Mouse (Mus musculus): ENCODE results near the gene Bag6.

GRCm38 (mm10) chr17:35132174-35132560 is 2.8 kb upstream of the Bag6 start:
- no peak for TF ChIP-seq CTCF (conservative IDR thresholded peaks at IDR 0.05 in 1 of 2, IDR thresholded peaks at IDR 0.05 in 1 of 2; ENCODE audit: low read depth in 2 of 2, low read length in 2 of 2)
- TF ChIP-seq POLR2A (IDR thresholded peaks at IDR 0.05; ENCODE audit: low read depth, low read length) = no peak
- TF ChIP-seq CHD2 (IDR thresholded peaks at IDR 0.05; ENCODE audit: low read length) = no peak
- no peak for TF ChIP-seq PAX5 (IDR thresholded peaks at IDR 0.05; ENCODE audit: low read length)
- no peak for TF ChIP-seq USF2 (conservative IDR thresholded peaks at IDR 0.05; ENCODE audit: low read depth, low read length)
- no peak for TF ChIP-seq MAX (IDR thresholded peaks at IDR 0.05; ENCODE audit: low read length)
- no peak for TF ChIP-seq MXI1 (IDR thresholded peaks at IDR 0.05; ENCODE audit: low read depth, low read length)
- no peak for TF ChIP-seq ZC3H11A (IDR thresholded peaks at IDR 0.05; ENCODE audit: low read depth, low read length)
- TF ChIP-seq SMC3 (IDR thresholded peaks at IDR 0.05; ENCODE audit: low read depth, low read length) = no peak
- no peak for TF ChIP-seq MEF2A (IDR thresholded peaks at IDR 0.05; ENCODE audit: borderline replicate concordance, low read depth, low read length)
- no peak for TF ChIP-seq EP300 (IDR thresholded peaks at IDR 0.05; ENCODE audit: low read length)
